In the genomic region with DNA sequence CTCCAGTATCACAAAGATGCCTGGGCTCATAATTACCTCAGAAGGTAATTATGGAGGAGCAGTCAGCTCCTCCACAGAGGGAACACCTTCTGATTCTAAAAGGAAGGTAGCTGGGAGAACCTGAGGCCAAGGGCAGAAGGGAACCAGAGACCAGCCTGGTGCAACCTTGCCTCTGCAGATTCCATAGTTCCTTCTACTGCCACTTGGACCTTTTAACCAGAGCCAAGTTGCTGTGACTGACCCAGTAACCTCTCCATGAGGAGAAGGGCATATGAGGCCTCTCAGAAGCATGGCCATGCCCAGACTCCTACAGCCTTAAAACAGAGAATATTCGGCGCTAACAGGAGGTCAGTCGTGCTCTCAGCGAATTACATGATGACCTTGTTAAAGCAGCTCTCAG, we compare ENCODE assay signal across 23 mouse cellular contexts. TPM values are rescaled to one million over a fixed set of nuclear protein-coding genes. Genes with fewer than 3 reads are reported as not detected.
DNase-seq lines count a peak whose midpoint lies in the region; ATAC-seq and TF ChIP-seq lines count a peak whose summit lies in the region.
"Had no signal": no experiment of that assay in that cellular context is flagged by ENCODE, and none has a peak within 500 bp of the region (broad histone marks: within the 10 kb centered on the region; RNA-seq: fewer than 3 reads in every experiment).

No protein-coding gene starts in this region.

- no peaks in the 10 kb centered on the region for H3K27me3 ChIP-seq in hindbrain, embryonic 12.5 days
- no peaks in the 10 kb centered on the region; the same call in 1 of the 2 replicates for H3K27me3 ChIP-seq in hindbrain, embryonic 11.5 days (ENCODE audit: control insufficient read depth, insufficient read depth, low read length)
- H3K27me3 ChIP-seq in kidney, adult 2 months (replicated peaks; ENCODE audit: control insufficient read depth, insufficient read depth, low read length), result no peaks in the 10 kb centered on the region
- no peaks in the 10 kb centered on the region for H3K27me3 ChIP-seq in kidney, postnatal 0 days (ENCODE audit: insufficient read depth, low read length)
- H3K27me3 ChIP-seq in neural tube, embryonic 13.5 days, result no peaks in the 10 kb centered on the region
- H3K27me3 ChIP-seq in intestine, embryonic 16.5 days (replicated peaks; ENCODE audit: control insufficient read depth, insufficient read depth, low read length), result no peaks in the 10 kb centered on the region
- H3K27me3 ChIP-seq: embryonic facial prominence, embryonic 15.5 days had no signal

- H3K27ac ChIP-seq in hindbrain, embryonic 12.5 days, result peak overlapping the region; percentile 60
- no peak overlapping the region for H3K27ac ChIP-seq in hindbrain, embryonic 11.5 days (ENCODE audit: low read depth, low read length)
- H3K27ac ChIP-seq in kidney, adult 2 months (ENCODE audit: insufficient read depth, low read depth, low read length), result peak overlapping the region; percentile 0; the same call in 1 of the 2 replicates
- peak overlapping the region; percentile 86 for H3K27ac ChIP-seq in kidney, postnatal 0 days
- H3K27ac ChIP-seq in neural tube, embryonic 13.5 days (replicated peaks), result peak overlapping the region; percentile 92
- H3K27ac ChIP-seq in intestine, embryonic 16.5 days (ENCODE audit: low read length), result no peak overlapping the region
- H3K27ac ChIP-seq: embryonic facial prominence, embryonic 15.5 days; forebrain, embryonic 10.5 days; heart, embryonic 15.5 days had no signal

- no peak overlapping the region for H3K4me3 ChIP-seq in hindbrain, embryonic 12.5 days
- H3K4me3 ChIP-seq in hindbrain, embryonic 11.5 days (ENCODE audit: low read depth, low read length), result no peak overlapping the region
- H3K4me3 ChIP-seq in kidney, adult 2 months (ENCODE audit: insufficient read depth, low read depth, low read length), result no peak overlapping the region
- no peak overlapping the region for H3K4me3 ChIP-seq in kidney, postnatal 0 days (replicated peaks; ENCODE audit: low read depth, low read length)
- no peak overlapping the region for H3K4me3 ChIP-seq in neural tube, embryonic 13.5 days
- H3K4me3 ChIP-seq in intestine, embryonic 16.5 days (ENCODE audit: low read length), result no peak overlapping the region
- H3K4me3 ChIP-seq: embryonic facial prominence, embryonic 15.5 days; erythroblast, embryonic 14.5 days; forebrain, embryonic 10.5 days; heart, embryonic 15.5 days had no signal

- peaks cover 22% of the 10 kb centered on the region for H3K4me1 ChIP-seq in hindbrain, embryonic 12.5 days
- no peaks in the 10 kb centered on the region; the same call in 1 of the 2 replicates for H3K4me1 ChIP-seq in hindbrain, embryonic 11.5 days (replicated peaks; ENCODE audit: control insufficient read depth, insufficient read depth, low read length)
- peaks cover 51% of the 10 kb centered on the region for H3K4me1 ChIP-seq in kidney, adult 2 months (ENCODE audit: control insufficient read depth, insufficient read depth, low read length)
- peaks cover 33% of the 10 kb centered on the region for H3K4me1 ChIP-seq in kidney, postnatal 0 days (replicated peaks; ENCODE audit: insufficient read depth, low read length)
- peaks cover 43% of the 10 kb centered on the region for H3K4me1 ChIP-seq in neural tube, embryonic 13.5 days (replicated peaks)
- peaks cover 20% of the 10 kb centered on the region for H3K4me1 ChIP-seq in intestine, embryonic 16.5 days (ENCODE audit: control insufficient read depth, insufficient read depth, low read length)

- DNase-seq in hindbrain, embryonic 11.5 days (ENCODE audit: low spot score), result no peak
- DNase-seq in kidney, adult 2 months, result peak; percentile 54
- DNase-seq in kidney, adult 9 months, result no peak
- DNase-seq in kidney, postnatal 0 days (ENCODE audit: low spot score), result no peak
- no peak for DNase-seq in kidney, postnatal 10 days
- DNase-seq: adrenal gland, postnatal 10 days; cerebellum, adult 11 months; cerebellum, adult 8-10 months; cerebellum, postnatal 14 days; embryo, embryonic 11 days; gastrocnemius, postnatal 36 days; heart, adult 18-20 months; heart, postnatal 14 days had no signal

- 88% methylated on average over 4 of the region's 4 CpGs for WGBS in hindbrain, embryonic 12.5 days
- WGBS in hindbrain, embryonic 11.5 days, result 89% methylated on average over 4 of the region's 4 CpGs
- 38% methylated on average over 4 of the region's 4 CpGs for WGBS in kidney, adult 2 months
- 65% methylated on average over 4 of the region's 4 CpGs for WGBS in kidney, postnatal 0 days
- WGBS in neural tube, embryonic 13.5 days, result 90% methylated on average over 4 of the region's 4 CpGs
- 90% methylated on average over 4 of the region's 4 CpGs for whole genome bisulfite sequencing in intestine, embryonic 16.5 days

- H3K9me3 ChIP-seq in hindbrain, embryonic 12.5 days (replicated peaks), result no peaks in the 10 kb centered on the region
- H3K9me3 ChIP-seq in hindbrain, embryonic 11.5 days (ENCODE audit: control insufficient read depth, low read length), result no peaks in the 10 kb centered on the region
- no peaks in the 10 kb centered on the region for H3K9me3 ChIP-seq in kidney, postnatal 0 days (replicated peaks; ENCODE audit: low read length)
- H3K9me3 ChIP-seq in neural tube, embryonic 13.5 days, result no peaks in the 10 kb centered on the region
- H3K9me3 ChIP-seq in intestine, embryonic 16.5 days (ENCODE audit: control insufficient read depth, low read length), result peaks cover 3% of the 10 kb centered on the region; the same call in 1 of the 2 replicates
- H3K9me3 ChIP-seq: embryonic facial prominence, embryonic 15.5 days; forebrain, embryonic 10.5 days; heart, embryonic 15.5 days had no signal

- TF ChIP-seq CTCF in kidney, adult 2 months (conservative IDR thresholded peaks at IDR 0.05; ENCODE audit: insufficient read depth, insufficient read length, low read depth, low read length), result no peak
- TF ChIP-seq CTCF in kidney, postnatal 0 days (IDR thresholded peaks at IDR 0.05; ENCODE audit: low read depth), result no peak

- H3K9ac ChIP-seq in hindbrain, embryonic 12.5 days, result no peak overlapping the region
- H3K9ac ChIP-seq in hindbrain, embryonic 11.5 days (ENCODE audit: low read depth, low read length), result no peak overlapping the region
- no peak overlapping the region for H3K9ac ChIP-seq in kidney, postnatal 0 days (ENCODE audit: low read depth, low read length)
- H3K9ac ChIP-seq in neural tube, embryonic 13.5 days, result no peak overlapping the region
- H3K9ac ChIP-seq in intestine, embryonic 16.5 days (ENCODE audit: low read depth, low read length), result no peak overlapping the region
- H3K9ac ChIP-seq: embryonic facial prominence, embryonic 15.5 days; heart, embryonic 15.5 days had no signal

- no peak for ATAC-seq in hindbrain, embryonic 12.5 days (ENCODE audit: low FRiP score)
- no peak for ATAC-seq in hindbrain, embryonic 11.5 days (ENCODE audit: low FRiP score)
- ATAC-seq in kidney, postnatal 0 days (replicated peaks; ENCODE audit: low FRiP score, low read depth), result no peak
- no peak for ATAC-seq in neural tube, embryonic 13.5 days (ENCODE audit: low read depth)
- ATAC-seq in intestine, embryonic 16.5 days, result no peak
- ATAC-seq: forebrain, embryonic 14.5 days had no signal

- no peak overlapping the region for H3K4me2 ChIP-seq in hindbrain, embryonic 12.5 days (replicated peaks)
- H3K4me2 ChIP-seq in hindbrain, embryonic 11.5 days (replicated peaks; ENCODE audit: low read depth, low read length), result no peak overlapping the region
- H3K4me2 ChIP-seq in kidney, postnatal 0 days (ENCODE audit: low read length), result no peak overlapping the region
- no peak overlapping the region for H3K4me2 ChIP-seq in neural tube, embryonic 13.5 days
- no peak overlapping the region for H3K4me2 ChIP-seq in intestine, embryonic 16.5 days (ENCODE audit: low read depth, low read length)
- H3K4me2 ChIP-seq: embryonic facial prominence, embryonic 15.5 days; heart, embryonic 11.5 days; heart, embryonic 15.5 days had no signal

- TF ChIP-seq POLR2A in kidney, adult 2 months (IDR thresholded peaks at IDR 0.05; ENCODE audit: low read depth, low read length), result no peak

- H3K36me3 ChIP-seq in hindbrain, embryonic 12.5 days, result no peaks in the 10 kb centered on the region
- H3K36me3 ChIP-seq in hindbrain, embryonic 11.5 days (ENCODE audit: control insufficient read depth, insufficient read depth, low read length), result no peaks in the 10 kb centered on the region
- H3K36me3 ChIP-seq in kidney, adult 2 months (ENCODE audit: control insufficient read depth, insufficient read depth, low read length), result peaks cover 4% of the 10 kb centered on the region
- no peaks in the 10 kb centered on the region for H3K36me3 ChIP-seq in kidney, postnatal 0 days (ENCODE audit: insufficient read depth, low read length)
- H3K36me3 ChIP-seq in neural tube, embryonic 13.5 days, result 0 out of 2 replicates have a peak, but pooled peaks cover 4% of the 10 kb centered on the region
- no peaks in the 10 kb centered on the region for H3K36me3 ChIP-seq in intestine, embryonic 16.5 days (ENCODE audit: control insufficient read depth, insufficient read depth, low read length)
- H3K36me3 ChIP-seq: embryonic facial prominence, embryonic 15.5 days; forebrain, embryonic 10.5 days; heart, embryonic 15.5 days had no signal

RNA-seq across cellular contexts. Expression of a gene that starts 50.2 kb away (rescaled TPM):
- polyA plus RNA-seq in hindbrain, embryonic 12.5 days (2016; fragmentation: Nextera tagmentation; extraction: Ambion mirVana), result 1.7 and 2.0 TPM in 2 replicates
- polyA plus RNA-seq in hindbrain, embryonic 11.5 days (2014; fragmentation: Nextera tagmentation; extraction: Ambion mirVana), result 0.45 and 0.46 TPM in 2 replicates
- polyA plus RNA-seq in kidney, adult 2 months (2012; rRNA removed), result 1.1 and 3.6 TPM in 2 replicates
- polyA plus RNA-seq in kidney, postnatal 0 days (2015; fragmentation: Nextera tagmentation; extraction: Ambion mirVana), result 2.2 and 2.3 TPM in 2 replicates
- 0.25 and 1.3 TPM in 2 replicates for polyA plus RNA-seq in neural tube, embryonic 13.5 days (2015; fragmentation: Nextera tagmentation; extraction: Ambion mirVana)
- polyA plus RNA-seq in intestine, embryonic 16.5 days (2015; fragmentation: Nextera tagmentation; extraction: Ambion mirVana), result 6.1 and 7.2 TPM in 2 replicates

RNA-seq across cellular contexts. Expression of a gene that starts 57.8 kb away (rescaled TPM):
- 27.1 and 39.0 TPM in 2 replicates for polyA plus RNA-seq in hindbrain, embryonic 12.5 days (2016; fragmentation: Nextera tagmentation; extraction: Ambion mirVana)
- 23.2 and 25.5 TPM in 2 replicates for polyA plus RNA-seq in hindbrain, embryonic 11.5 days (2014; fragmentation: Nextera tagmentation; extraction: Ambion mirVana)
- 74.3 and 77.6 TPM in 2 replicates for polyA plus RNA-seq in kidney, adult 2 months (2012; rRNA removed)
- polyA plus RNA-seq in kidney, postnatal 0 days (2015; fragmentation: Nextera tagmentation; extraction: Ambion mirVana), result 116 and 120 TPM in 2 replicates
- 53.2 and 58.0 TPM in 2 replicates for polyA plus RNA-seq in neural tube, embryonic 13.5 days (2015; fragmentation: Nextera tagmentation; extraction: Ambion mirVana)
- polyA plus RNA-seq in intestine, embryonic 16.5 days (2015; fragmentation: Nextera tagmentation; extraction: Ambion mirVana), result 0.92 and 0.99 TPM in 2 replicates
- polyA plus RNA-seq: C2C12; erythroblast, embryonic 14.5 days; forebrain, embryonic 14.5 days; heart, embryonic 15.5 days had no signal

Comparison
In these comparisons a context has a peak if more than half of its experiments do, and no peak if none do; other contexts are left out.
1. H3K27ac ChIP-seq: peak in hindbrain, embryonic 12.5 days (single experiment), kidney, adult 2 months (single experiment), kidney, postnatal 0 days (single experiment) and neural tube, embryonic 13.5 days (single experiment); none in hindbrain, embryonic 11.5 days (single experiment) and intestine, embryonic 16.5 days (single experiment).
2. RNA of a gene that starts 57.8 kb away (polyA plus RNA-seq): 116 to 120 TPM in kidney, postnatal 0 days, 74.3 to 77.6 TPM in kidney, adult 2 months, 53.2 to 58.0 TPM in neural tube, embryonic 13.5 days, 27.1 to 39.0 TPM in hindbrain, embryonic 12.5 days and 23.2 to 25.5 TPM in hindbrain, embryonic 11.5 days; 0.92 to 0.99 TPM in intestine, embryonic 16.5 days; every median in the first group is over 10 times any median in the second.